Mouse (Mus musculus) liver, postnatal 0 days (tissue): ENCODE results near the gene Tmem215.

ENCODE experiments used
- CTCF ChIP-seq: sonication (generic); IDR thresholded peaks from 2 replicates; pipeline ENCODE4 v1.5.1; 2016; ENCODE audit warnings: antibody characterized with exemption, low read depth
- EP300 ChIP-seq: IDR thresholded peaks from 2 replicates; pipeline ENCODE4 v1.6.1; 2016; ENCODE audit warnings: antibody characterized with exemption, low read depth, mild to moderate bottlenecking

GRCm38 (mm10) chr4:40486546-40486945, 14.6 kb downstream of the Tmem215 start:
- TF ChIP-seq CTCF, result no peak
- no peak for TF ChIP-seq EP300
